Mouse (Mus musculus) subcutaneous adipose tissue, adult 2 months (tissue): ENCODE measurements around the gene Cryge. TPM values are rescaled to one million over a fixed set of nuclear protein-coding genes. Genes with fewer than 3 reads are reported as not detected.

Experiments used
- polyA plus RNA-seq: library from polyadenylated mRNA; depleted of rRNA; stranded (reverse); fragments of >200 nt; gene quantifications from 2 replicates; pipeline ENCODE4 v1.2.3, GENCODE M21; 2012; ENCODE audit warnings: low replicate concordance; rRNA removed

The Cryge gene
- not detected in 2 replicates for polyA plus RNA-seq

DNA sequence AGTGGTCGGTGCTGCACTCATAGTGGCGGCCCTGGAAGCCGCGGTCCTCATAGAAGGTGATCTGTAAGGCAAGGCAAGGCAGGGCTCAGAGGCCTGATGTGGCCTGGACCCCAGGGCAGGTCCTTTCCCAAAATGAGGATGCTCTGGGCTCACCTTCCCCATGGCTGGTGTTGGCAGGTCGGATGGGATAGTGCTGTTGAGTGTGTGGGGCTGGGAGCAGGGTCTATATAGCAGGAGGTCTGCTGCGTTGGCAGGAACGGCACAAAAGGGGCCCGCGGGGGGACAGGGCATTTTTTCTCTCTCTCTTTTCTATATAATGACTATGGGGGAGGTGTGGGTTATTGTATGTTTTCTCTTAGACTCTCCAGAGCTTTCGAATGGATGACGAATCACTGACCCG, at the start of gene Cryge:
Gene Cryge, minus strand, starts transcription at position 198 of the 400 bp plus-strand sequence.

DNA sequence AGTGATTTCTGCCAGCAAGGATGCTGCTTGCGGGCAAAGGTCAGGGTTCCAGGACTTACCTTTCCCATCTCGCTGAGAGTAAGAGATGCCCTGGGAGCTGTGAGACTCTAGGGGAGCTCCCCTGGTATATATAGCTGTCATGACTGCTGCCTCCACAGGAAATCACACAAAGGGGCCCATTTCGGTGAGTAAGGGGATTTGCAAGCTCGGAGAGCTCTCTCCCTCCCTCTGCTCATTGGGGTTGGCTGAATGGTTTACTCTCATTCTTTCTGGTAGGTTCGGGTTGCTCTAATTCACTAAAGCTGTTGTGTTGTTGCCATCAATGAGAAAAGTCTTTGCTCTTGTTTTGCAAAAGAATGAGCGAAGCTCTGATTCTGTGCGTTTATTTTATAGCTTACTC, 31.2 kb upstream of the Cryge start, which contains the start of gene Crygb:
Gene Crygb, minus strand, starts transcription at position 101 of the 400 bp plus-strand sequence.

DNA sequence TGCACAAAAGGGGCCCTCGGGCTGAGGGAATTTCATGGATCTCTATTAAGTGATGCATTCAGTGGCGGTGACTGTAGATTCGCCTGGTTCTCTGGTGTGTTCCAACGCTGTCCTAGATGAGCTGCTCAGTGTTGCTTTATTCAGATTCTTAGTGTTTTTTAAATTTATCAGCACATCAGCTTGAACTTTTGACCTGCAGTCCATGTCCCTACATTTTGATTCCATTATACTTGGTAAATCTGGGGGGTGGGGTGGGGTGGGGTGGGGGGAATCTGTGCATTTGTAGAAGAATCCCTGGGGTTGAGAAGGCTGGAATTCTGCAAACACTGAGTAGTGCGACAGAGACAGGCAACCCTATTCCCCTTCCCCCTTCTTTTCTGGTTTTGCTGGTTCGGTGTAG, 22.6 kb upstream of the Cryge start, which contains the start of gene Crygc:
Gene Crygc, minus strand, starts transcription at position 101 of the 400 bp plus-strand sequence.

DNA sequence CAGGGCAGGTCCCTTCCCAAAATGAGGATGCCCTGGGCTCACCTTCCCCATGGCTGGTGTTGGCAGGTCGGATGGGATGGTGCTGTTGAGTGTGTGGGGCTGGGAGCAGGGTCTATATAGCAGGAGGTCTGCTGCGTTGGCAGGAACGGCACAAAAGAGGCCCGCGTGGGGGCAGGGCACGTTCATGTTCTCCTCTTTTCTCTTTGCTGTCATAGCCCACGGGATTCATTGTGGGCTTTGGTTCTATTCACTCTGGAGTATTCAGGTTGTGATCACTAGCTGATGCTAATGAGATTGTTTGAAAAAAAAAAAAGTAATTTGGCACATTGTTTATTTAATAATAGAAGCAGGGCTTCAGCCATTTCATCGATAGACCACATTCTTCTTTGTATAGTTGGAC, 12.4 kb upstream of the Cryge start, which contains the start of gene Crygd:
Gene Crygd, minus strand, starts transcription at position 101 of the 400 bp plus-strand sequence.

DNA sequence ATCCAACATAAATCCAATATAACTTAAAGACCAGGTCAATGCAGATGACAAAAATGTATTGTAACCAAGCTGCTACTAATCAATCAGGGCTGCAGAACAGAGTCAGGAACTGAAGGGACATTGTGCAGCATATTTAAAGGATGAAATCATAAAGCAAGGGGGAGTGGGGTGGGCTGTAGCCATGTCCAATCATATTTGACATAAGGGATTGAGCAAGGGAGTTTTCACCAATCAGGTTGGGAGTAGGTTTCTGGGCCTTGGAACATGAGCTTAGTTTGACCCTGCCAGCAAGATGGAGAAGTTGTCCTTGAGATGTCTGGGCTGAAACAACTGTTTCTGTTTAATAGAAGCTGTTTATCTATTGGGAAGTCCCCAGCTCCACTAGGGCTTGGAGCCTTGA, 18.3 kb downstream of the Cryge start, which contains the start of gene Akr1cl:
Gene Akr1cl, minus strand, starts transcription at position 119 of the 400 bp plus-strand sequence.

Other genes with a start within 250 kb of the Cryge start
- gene Plekhm3, start 94.3 kb downstream of the Cryge start, polyA plus RNA-seq, result 7.2 and 9.1 TPM in 2 replicates
- gene Akr1cl, start 18.4 kb downstream of the Cryge start, polyA plus RNA-seq, result 0.13 and 2.4 TPM in 2 replicates
- not detected in 2 replicates for gene Crygd, start 12.3 kb upstream of the Cryge start, polyA plus RNA-seq
- not detected in 2 replicates for gene Crygc, start 22.5 kb upstream of the Cryge start, polyA plus RNA-seq
- not detected in 2 replicates for gene Crygb, start 31.1 kb upstream of the Cryge start, polyA plus RNA-seq
- not detected in 2 replicates for gene Cryga, start 52.2 kb upstream of the Cryge start, polyA plus RNA-seq
- gene Gm28845, start 68.4 kb upstream of the Cryge start, polyA plus RNA-seq, result not detected in 2 replicates
- gene D630023F18Rik, start 72.1 kb upstream of the Cryge start, polyA plus RNA-seq, result not detected in 2 replicates
- 99.9 and 170 TPM in 2 replicates for gene Idh1, start 135.4 kb upstream of the Cryge start, polyA plus RNA-seq
- gene Pikfyve, start 135.5 kb upstream of the Cryge start, polyA plus RNA-seq, result 11.5 and 14.1 TPM in 2 replicates
- gene Pth2r, start 230.9 kb upstream of the Cryge start, polyA plus RNA-seq, result not detected in 2 replicates